Mouse (Mus musculus): ENCODE results near the gene Dennd5a.

GRCm38 (mm10) chr7:110002968-110003367 lies 42.7 kb upstream of the Dennd5a start:
- TF ChIP-seq EP300 (IDR thresholded peaks at IDR 0.05), result no peak
- no peak for TF ChIP-seq CTCF (IDR thresholded peaks at IDR 0.05)
